Mouse (Mus musculus) retina, postnatal 7 days (tissue): ENCODE data around the gene Runx3.

Experiments
- DNase-seq: peaks from one replicate; pipeline ENCODE4 v3.0.0-alpha.2; 2012; ENCODE audit warnings: low read depth, low spot score

Runx3 gene

DNA sequence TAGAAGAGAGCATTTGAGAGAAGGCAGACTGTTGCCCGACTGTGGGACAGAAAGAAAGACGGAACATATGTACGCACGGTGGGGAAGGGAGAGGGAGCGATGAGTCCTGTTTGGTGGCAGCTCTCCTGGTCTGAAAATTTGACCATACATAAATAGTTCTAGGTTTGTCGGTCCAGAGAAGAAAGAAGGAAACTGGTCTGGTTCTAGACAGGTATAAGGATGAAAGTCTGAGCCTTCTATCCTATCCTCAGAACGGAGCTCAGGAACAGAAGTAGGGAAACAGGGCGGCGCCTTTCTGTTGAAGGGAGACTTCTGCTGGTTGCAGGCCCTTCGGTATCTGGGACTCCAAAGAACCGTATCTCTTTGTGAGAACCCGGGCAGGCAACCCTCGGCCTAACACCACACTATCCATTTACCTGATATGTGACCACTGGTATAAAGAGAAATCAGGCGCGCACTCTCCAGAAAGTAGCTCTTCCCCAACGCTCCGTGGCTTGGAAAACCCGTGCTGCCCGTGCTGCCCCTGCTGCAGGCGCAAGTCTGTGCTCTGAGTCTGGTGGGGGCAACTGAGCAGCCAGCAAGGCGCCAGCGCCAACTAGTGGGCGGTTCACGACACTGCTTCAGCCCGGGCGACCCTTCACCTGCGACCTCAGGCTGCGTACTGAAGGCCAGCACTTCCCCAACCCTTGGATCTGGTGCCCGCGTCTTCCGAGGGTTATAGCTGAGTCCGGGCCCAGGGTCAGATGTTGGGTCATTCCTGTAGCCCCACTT, 29.8 kb downstream of the Runx3 start:
- DNase-seq = no peak

DNA sequence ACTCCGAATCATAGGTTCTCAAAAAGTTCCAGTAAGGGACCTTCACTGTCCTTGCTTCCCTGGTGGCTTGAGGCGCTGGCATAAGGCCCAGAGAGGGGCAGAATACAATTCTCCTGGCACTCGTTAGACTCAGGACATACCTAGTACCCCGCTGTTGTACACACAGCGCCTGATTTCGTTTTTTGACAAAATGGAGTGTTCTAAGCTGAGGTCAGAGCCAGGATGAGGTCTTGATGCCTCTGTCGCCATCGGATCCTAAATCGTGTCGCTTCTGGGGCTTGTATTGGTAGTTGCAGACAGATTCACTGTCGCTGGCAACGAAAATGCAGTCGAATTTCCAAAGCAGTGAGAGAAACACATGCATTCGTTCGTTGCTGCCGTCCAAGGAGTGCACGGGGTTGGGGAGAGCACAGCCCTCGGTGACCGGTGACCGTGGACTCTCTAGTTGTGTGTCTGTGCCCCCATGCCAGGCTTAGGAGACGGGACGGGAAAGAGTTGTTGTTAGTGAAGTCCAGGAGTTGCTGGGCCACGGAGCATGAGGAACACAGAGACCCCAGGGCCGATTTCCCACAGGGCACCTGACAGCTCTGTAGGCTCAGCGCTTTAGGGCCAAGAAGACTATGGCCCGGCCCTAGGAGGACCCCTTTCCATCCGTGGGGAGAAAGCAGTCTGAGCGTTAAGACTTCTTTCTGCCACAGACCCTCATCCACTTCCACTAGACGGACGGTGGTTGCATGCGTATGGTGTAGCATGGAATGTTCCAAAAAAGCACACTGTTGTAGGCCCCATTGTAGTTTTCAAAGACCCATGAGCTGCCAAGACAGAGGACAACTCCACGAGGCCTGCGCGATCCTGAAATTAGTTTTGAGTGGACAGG, 30.9 kb downstream of the Runx3 start:
- no peak for DNase-seq

DNA sequence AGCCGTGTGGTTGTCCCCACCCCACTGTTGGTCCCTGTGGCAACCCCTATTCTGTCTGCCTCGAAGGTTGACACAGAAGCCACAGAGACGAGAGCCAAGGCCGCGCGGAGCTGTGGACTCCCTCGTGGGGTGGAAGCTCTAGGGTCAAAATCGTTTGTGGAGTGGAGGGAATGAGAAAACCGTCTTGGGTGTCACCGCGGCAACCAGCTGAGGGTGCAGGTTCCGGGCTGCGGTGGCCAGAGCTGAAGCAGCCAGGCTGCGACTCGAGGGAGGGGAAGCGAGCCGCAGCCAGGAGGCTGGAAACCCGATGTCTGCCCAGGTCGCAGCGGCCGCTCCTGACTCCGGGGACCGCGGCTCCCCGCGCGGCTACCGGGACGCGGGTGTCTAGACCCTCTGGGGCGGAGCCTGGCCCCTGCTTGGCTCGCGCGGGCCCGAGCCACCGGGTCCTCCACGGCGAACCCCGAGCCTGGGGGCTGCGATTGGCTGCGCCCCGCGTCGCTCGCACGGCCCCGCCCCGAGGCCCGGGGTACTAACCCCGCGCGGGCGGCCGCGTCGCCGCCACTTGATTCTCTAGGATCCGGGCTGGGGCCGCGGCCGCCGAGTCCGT, 31.6 kb downstream of the Runx3 start:
- DNase-seq = no peak

DNA sequence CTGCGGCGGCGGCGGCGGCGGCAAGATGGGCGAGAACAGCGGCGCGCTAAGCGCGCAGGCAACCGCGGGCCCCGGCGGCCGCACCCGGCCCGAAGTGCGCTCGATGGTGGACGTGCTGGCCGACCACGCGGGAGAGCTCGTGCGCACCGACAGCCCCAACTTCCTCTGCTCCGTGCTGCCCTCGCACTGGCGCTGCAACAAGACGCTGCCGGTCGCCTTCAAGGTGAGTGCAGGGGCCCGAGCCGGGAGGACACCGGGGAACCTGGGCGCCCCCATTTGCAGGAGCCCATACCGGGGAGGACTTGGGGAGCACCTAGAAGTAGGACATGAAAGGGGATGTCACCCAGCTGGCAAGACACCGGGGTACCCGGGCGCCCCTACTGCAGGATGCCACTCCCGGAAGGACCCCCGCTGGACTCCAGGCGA, 32.4 kb downstream of the Runx3 start:
- no peak for DNase-seq

- DNase-seq = no peak
Measured at GRCm38 (mm10) chr4:135153260-135154088, 33.0 kb downstream of the Runx3 start.

GRCm38 (mm10) chr4:135154089-135154949, 33.9 kb downstream of the Runx3 start:
- DNase-seq = no peak

GRCm38 (mm10) chr4:135155106-135155800, 34.8 kb downstream of the Runx3 start:
- no peak for DNase-seq

- DNase-seq = no peak
Measured at GRCm38 (mm10) chr4:135155805-135156469, 35.5 kb downstream of the Runx3 start.

GRCm38 (mm10) chr4:135156531-135156930, 36.1 kb downstream of the Runx3 start:
- DNase-seq = no peak

- no peak for DNase-seq
Measured at GRCm38 (mm10) chr4:135157329-135157728, 36.9 kb downstream of the Runx3 start.

- DNase-seq = no peak
Measured at GRCm38 (mm10) chr4:135158724-135159409, 38.4 kb downstream of the Runx3 start.

GRCm38 (mm10) chr4:135159663-135160062, 39.2 kb downstream of the Runx3 start:
- DNase-seq = no peak

GRCm38 (mm10) chr4:135160168-135160567, 39.7 kb downstream of the Runx3 start:
- no peak for DNase-seq

- DNase-seq = no peak
Measured at GRCm38 (mm10) chr4:135161441-135161840, 41.0 kb downstream of the Runx3 start.

DNA sequence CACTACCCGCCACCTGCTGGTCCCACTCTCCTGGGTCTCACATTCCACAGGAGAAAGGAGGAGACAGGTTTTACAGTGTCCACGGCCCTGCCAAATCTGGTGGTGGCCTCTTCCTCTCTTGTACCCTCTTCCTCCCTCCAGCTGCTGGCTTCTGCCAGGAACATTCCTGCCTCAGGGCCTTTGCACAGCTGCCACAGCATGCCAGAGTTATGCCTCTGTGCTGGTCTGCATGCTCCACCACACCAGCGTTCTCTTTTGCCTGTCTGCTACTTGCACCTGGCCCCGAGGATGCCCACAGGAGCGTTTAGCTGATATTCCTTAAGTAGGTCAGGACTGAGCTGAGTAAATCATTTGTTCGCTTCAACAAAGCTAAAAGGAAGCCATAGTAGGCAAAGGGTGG, 45.3 kb downstream of the Runx3 start:
- no peak for DNase-seq

DNA sequence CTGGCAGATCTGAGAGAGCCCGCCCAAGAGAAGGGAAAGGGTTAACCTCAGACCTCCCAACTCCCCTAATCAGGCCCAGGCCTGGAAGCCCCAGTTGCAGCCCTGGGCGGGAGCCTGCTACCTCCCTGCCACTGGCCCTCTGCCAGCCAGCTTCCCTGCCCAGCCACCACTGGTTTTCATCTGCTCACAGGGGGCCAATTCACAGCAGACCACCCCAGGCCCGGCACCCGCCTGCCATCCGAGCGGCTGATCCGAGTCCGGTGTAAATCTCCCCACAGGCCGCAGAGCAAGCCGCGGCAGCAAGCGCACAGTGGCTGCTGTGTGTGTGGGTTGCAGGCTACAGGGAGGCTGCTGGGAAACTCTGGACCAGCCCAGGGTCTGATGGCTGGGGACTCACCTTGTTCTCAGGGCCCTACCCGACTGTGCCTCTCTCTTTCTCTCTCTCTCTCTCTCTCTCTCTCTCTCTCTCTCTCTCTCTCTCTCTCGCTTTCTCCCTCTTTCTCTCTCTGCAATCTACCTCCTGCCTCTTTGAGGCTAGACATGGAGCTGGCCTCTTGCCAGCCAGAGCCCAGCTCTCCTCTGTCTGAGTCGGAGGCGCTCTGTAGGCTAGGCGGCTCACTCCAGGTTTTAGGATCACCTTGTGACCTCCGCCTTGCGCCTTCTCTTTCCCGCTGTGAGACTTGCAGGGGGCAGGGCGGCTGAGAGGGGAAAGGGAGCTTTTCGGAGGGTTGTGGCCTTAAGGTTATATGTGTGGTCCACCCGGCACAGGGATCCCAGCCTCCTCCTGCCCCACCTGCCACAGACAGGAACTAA, 46.2 kb downstream of the Runx3 start:
- DNase-seq = no peak

GRCm38 (mm10) chr4:135167816-135168527, 47.5 kb downstream of the Runx3 start:
- no peak for DNase-seq
